Mouse (Mus musculus): ENCODE results near the gene Clec2i. TPM values are rescaled to one million over a fixed set of nuclear protein-coding genes. Genes with fewer than 3 reads are reported as not detected.

Gene Clec2i
- polyA plus RNA-seq, 1 experiment from 2014 or later: not detected

- peak; percentile 96 for DNase-seq (ENCODE audit: low spot score)
- H3K27ac ChIP-seq (replicated peaks; ENCODE audit: low read depth, low read length): peak overlapping the region; percentile 56
- H3K9ac ChIP-seq (replicated peaks; ENCODE audit: low read length): peak overlapping the region; percentile 83
- ATAC-seq (replicated peaks; ENCODE audit: insufficient number of reproducible peaks, low FRiP score, low TSS enrichment, low read depth): peak; percentile 74
- H3K4me1 ChIP-seq (ENCODE audit: control insufficient read depth, insufficient read depth, low read length): 0 out of 2 replicates have a peak, but pooled peaks cover 2% of the 10 kb centered on the region
- no peaks in the 10 kb centered on the region for H3K36me3 ChIP-seq (replicated peaks; ENCODE audit: control insufficient read depth, insufficient read depth, low read depth, low read length)
- peak overlapping the region; percentile 64 for H3K4me2 ChIP-seq (ENCODE audit: low read depth, low read length)
- peak overlapping the region; percentile 81 for H3K4me3 ChIP-seq (ENCODE audit: low read depth, low read length)
- WGBS: under 1% methylated on average over 44 of the region's 44 CpGs
- H3K9me3 ChIP-seq (replicated peaks; ENCODE audit: control insufficient read depth, low read length): no peaks in the 10 kb centered on the region
- H3K27me3 ChIP-seq (ENCODE audit: control insufficient read depth, insufficient read depth, low read length): no peaks in the 10 kb centered on the region
These were observed 44.4 kb upstream of the Clec2i start for GRCm38 (mm10) chr6:128842945-128843478.

GRCm38 (mm10) chr6:128843479-128843992 is 43.9 kb upstream of the Clec2i start:
- H3K4me2 ChIP-seq (ENCODE audit: low read depth, low read length): peak overlapping the region; percentile 54
- H3K4me3 ChIP-seq (ENCODE audit: low read depth, low read length): peak overlapping the region; percentile 81
- H3K9me3 ChIP-seq (replicated peaks; ENCODE audit: control insufficient read depth, low read length): no peaks in the 10 kb centered on the region
- no peaks in the 10 kb centered on the region for H3K27me3 ChIP-seq (ENCODE audit: control insufficient read depth, insufficient read depth, low read length)
- peak; percentile 82 for DNase-seq (ENCODE audit: low spot score)
- 0 out of 2 replicates have a peak, but pooled peaks cover 2% of the 10 kb centered on the region for H3K4me1 ChIP-seq (ENCODE audit: control insufficient read depth, insufficient read depth, low read length)
- no peaks in the 10 kb centered on the region for H3K36me3 ChIP-seq (replicated peaks; ENCODE audit: control insufficient read depth, insufficient read depth, low read depth, low read length)
- ATAC-seq (replicated peaks; ENCODE audit: insufficient number of reproducible peaks, low FRiP score, low TSS enrichment, low read depth): peak; percentile 45
- peak overlapping the region; percentile 14; the same call in 1 of the 2 replicates for H3K27ac ChIP-seq (replicated peaks; ENCODE audit: low read depth, low read length)
- peak overlapping the region; percentile 51 for H3K9ac ChIP-seq (replicated peaks; ENCODE audit: low read length)
- WGBS: under 1% methylated on average over 22 of the region's 22 CpGs

GRCm38 (mm10) chr6:128844131-128844530 is 43.3 kb upstream of the Clec2i start:
- Histone ChIP-seq H3K4me3 (ENCODE audit: low read depth, low read length) (peak overlapping the region; percentile 81), H3K27me3 (ENCODE audit: control insufficient read depth, insufficient read depth, low read length) (no peaks in the 10 kb centered on the region), H3K9ac (replicated peaks; ENCODE audit: low read length) (0 out of 2 replicates have a peak overlapping the region, but pooled peaks have one; percentile 18), H3K27ac (replicated peaks; ENCODE audit: low read depth, low read length) (no peak overlapping the region), H3K4me1 (ENCODE audit: control insufficient read depth, insufficient read depth, low read length) (0 out of 2 replicates have a peak, but pooled peaks cover 2% of the 10 kb centered on the region), H3K4me2 (ENCODE audit: low read depth, low read length) (peak overlapping the region; percentile 30; the same call in 1 of the 2 replicates), H3K9me3 (replicated peaks; ENCODE audit: control insufficient read depth, low read length) (no peaks in the 10 kb centered on the region), H3K36me3 (replicated peaks; ENCODE audit: control insufficient read depth, insufficient read depth, low read depth, low read length) (no peaks in the 10 kb centered on the region)
- no peak for ATAC-seq (replicated peaks; ENCODE audit: insufficient number of reproducible peaks, low FRiP score, low TSS enrichment, low read depth)
- WGBS: 28% methylated on average over 8 of the region's 8 CpGs
- no peak for DNase-seq (ENCODE audit: low spot score)

GRCm38 (mm10) chr6:128844586-128845080 is 42.8 kb upstream of the Clec2i start:
- Histone ChIP-seq H3K4me2 (ENCODE audit: low read depth, low read length) (no peak overlapping the region), H3K27ac (replicated peaks; ENCODE audit: low read depth, low read length) (no peak overlapping the region), H3K9me3 (replicated peaks; ENCODE audit: control insufficient read depth, low read length) (no peaks in the 10 kb centered on the region), H3K4me3 (ENCODE audit: low read depth, low read length) (no peak overlapping the region), H3K27me3 (ENCODE audit: control insufficient read depth, insufficient read depth, low read length) (no peaks in the 10 kb centered on the region), H3K9ac (replicated peaks; ENCODE audit: low read length) (no peak overlapping the region), H3K4me1 (ENCODE audit: control insufficient read depth, insufficient read depth, low read length) (0 out of 2 replicates have a peak, but pooled peaks cover 2% of the 10 kb centered on the region), H3K36me3 (replicated peaks; ENCODE audit: control insufficient read depth, insufficient read depth, low read depth, low read length) (no peaks in the 10 kb centered on the region)
- ATAC-seq (replicated peaks; ENCODE audit: insufficient number of reproducible peaks, low FRiP score, low TSS enrichment, low read depth) (no peak), DNase-seq (ENCODE audit: low spot score) (no peak)
- WGBS: 82% methylated on average over 5 of the region's 5 CpGs

- H3K36me3 ChIP-seq (replicated peaks; ENCODE audit: control insufficient read depth, insufficient read depth, low read depth, low read length): no peaks in the 10 kb centered on the region
- 0 out of 2 replicates have a peak, but pooled peaks cover 2% of the 10 kb centered on the region for H3K4me1 ChIP-seq (ENCODE audit: control insufficient read depth, insufficient read depth, low read length)
- ATAC-seq (replicated peaks; ENCODE audit: insufficient number of reproducible peaks, low FRiP score, low TSS enrichment, low read depth) (no peak; the same call in 1 of the 2 replicates), DNase-seq (ENCODE audit: low spot score) (peak; percentile 95)
- no peaks in the 10 kb centered on the region for H3K27me3 ChIP-seq (ENCODE audit: control insufficient read depth, insufficient read depth, low read length)
- H3K9me3 ChIP-seq (replicated peaks; ENCODE audit: control insufficient read depth, low read length): no peaks in the 10 kb centered on the region
- no peak overlapping the region for H3K9ac ChIP-seq (replicated peaks; ENCODE audit: low read length)
- no peak overlapping the region for H3K4me2 ChIP-seq (ENCODE audit: low read depth, low read length)
- H3K27ac ChIP-seq (replicated peaks; ENCODE audit: low read depth, low read length): no peak overlapping the region
- no peak overlapping the region for H3K4me3 ChIP-seq (ENCODE audit: low read depth, low read length)
- 30% methylated on average over 7 of the region's 7 CpGs for WGBS
These were observed 41.9 kb upstream of the Clec2i start for GRCm38 (mm10) chr6:128845319-128845979.

GRCm38 (mm10) chr6:128845998-128846542 is 41.3 kb upstream of the Clec2i start:
- 65% methylated on average over 6 of the region's 9 CpGs for WGBS
- no peak for DNase-seq (ENCODE audit: low spot score)
- no peaks in the 10 kb centered on the region for H3K36me3 ChIP-seq (replicated peaks; ENCODE audit: control insufficient read depth, insufficient read depth, low read depth, low read length)
- no peak overlapping the region for H3K27ac ChIP-seq (replicated peaks; ENCODE audit: low read depth, low read length)
- 0 out of 2 replicates have a peak, but pooled peaks cover 2% of the 10 kb centered on the region for H3K4me1 ChIP-seq (ENCODE audit: control insufficient read depth, insufficient read depth, low read length)
- no peak overlapping the region for H3K9ac ChIP-seq (replicated peaks; ENCODE audit: low read length)
- H3K4me3 ChIP-seq (ENCODE audit: low read depth, low read length): no peak overlapping the region
- H3K9me3 ChIP-seq (replicated peaks; ENCODE audit: control insufficient read depth, low read length): no peaks in the 10 kb centered on the region
- no peaks in the 10 kb centered on the region for H3K27me3 ChIP-seq (ENCODE audit: control insufficient read depth, insufficient read depth, low read length)
- no peak overlapping the region for H3K4me2 ChIP-seq (ENCODE audit: low read depth, low read length)
- ATAC-seq (replicated peaks; ENCODE audit: insufficient number of reproducible peaks, low FRiP score, low TSS enrichment, low read depth): no peak

GRCm38 (mm10) chr6:128847401-128847800 is 40.0 kb upstream of the Clec2i start:
- Histone ChIP-seq H3K4me3 (ENCODE audit: low read depth, low read length) (no peak overlapping the region), H3K4me2 (ENCODE audit: low read depth, low read length) (no peak overlapping the region), H3K27me3 (ENCODE audit: control insufficient read depth, insufficient read depth, low read length) (no peaks in the 10 kb centered on the region), H3K9ac (replicated peaks; ENCODE audit: low read length) (no peak overlapping the region), H3K27ac (replicated peaks; ENCODE audit: low read depth, low read length) (no peak overlapping the region), H3K4me1 (ENCODE audit: control insufficient read depth, insufficient read depth, low read length) (0 out of 2 replicates have a peak, but pooled peaks cover 2% of the 10 kb centered on the region), H3K36me3 (replicated peaks; ENCODE audit: control insufficient read depth, insufficient read depth, low read depth, low read length) (no peaks in the 10 kb centered on the region), H3K9me3 (replicated peaks; ENCODE audit: control insufficient read depth, low read length) (no peaks in the 10 kb centered on the region)
- WGBS: 85% methylated on average over 4 of the region's 4 CpGs
- no peak for ATAC-seq (replicated peaks; ENCODE audit: insufficient number of reproducible peaks, low FRiP score, low TSS enrichment, low read depth)
- DNase-seq (ENCODE audit: low spot score): no peak
